Mouse (Mus musculus) embryonic facial prominence, embryonic 14.5 days (tissue): ENCODE measurements around the gene Cers1. TPM values are rescaled to one million over a fixed set of nuclear protein-coding genes. Genes with fewer than 3 reads are reported as not detected.
A peak's percentile ranks its signal among the peaks of the same experiment; 100 is the strongest.

Experiments
- ATAC-seq: fragments of 200-750 bp; cut with Nextera tagmentation; 2 replicates; pipeline ENCODE4 v1.8.0; 2017; ENCODE audit warnings: low read depth, moderate number of reproducible peaks, moderate TSS enrichment
- DNase-seq: peaks from one replicate; pipeline ENCODE4 v3.0.0-alpha.2; 2015; ENCODE audit warnings: low spot score
- H3K27ac ChIP-seq: fragments of 300-500 bp; sonication (generic); replicated peaks from 2 replicates; pipeline ENCODE4 v1.5.1; 2014; ENCODE audit warnings: low read depth, mild to moderate bottlenecking, low read length, moderate library complexity
- H3K27me3 ChIP-seq: fragments of 300-500 bp; sonication (generic); replicated peaks from 2 replicates; pipeline ENCODE4 v1.6.1; 2014; ENCODE audit warnings: low read length; ENCODE audit not compliant: control insufficient read depth, insufficient read depth
- H3K36me3 ChIP-seq: fragments of 300-500 bp; sonication (generic); 2 replicates; pipeline ENCODE4 v1.6.1; 2014; ENCODE audit warnings: low read length, mixed read lengths; ENCODE audit not compliant: control insufficient read depth, insufficient read depth
- H3K4me1 ChIP-seq: fragments of 300-500 bp; sonication (generic); 2 replicates; pipeline ENCODE4 v1.6.1; 2014; ENCODE audit warnings: antibody characterized with exemption, low read length; ENCODE audit not compliant: control insufficient read depth, insufficient read depth
- H3K4me2 ChIP-seq: fragments of 300-500 bp; sonication (generic); 2 replicates; pipeline ENCODE4 v1.6.1; 2014; ENCODE audit warnings: low read depth, mild to moderate bottlenecking, low read length, moderate library complexity, mixed read lengths
- H3K4me3 ChIP-seq: fragments of 300-500 bp; sonication (generic); 2 replicates; pipeline ENCODE4 v1.5.1; 2014; ENCODE audit warnings: low read depth, mild to moderate bottlenecking, low read length
- H3K9ac ChIP-seq: fragments of 300-500 bp; sonication (generic); 2 replicates; pipeline ENCODE4 v1.6.1; 2014; ENCODE audit warnings: low read depth, mild to moderate bottlenecking, low read length, moderate library complexity, mixed read lengths
- H3K9me3 ChIP-seq: fragments of 300-500 bp; sonication (generic); 2 replicates; pipeline ENCODE4 v1.6.1; 2016; ENCODE audit warnings: low read length; ENCODE audit not compliant: control insufficient read depth
- WGBS: fragments of 180-500 bp; shearing (Covaris S2); extraction: QIAGEN DNeasy Blood & Tissue Kit; methylation state at CpG from one replicate; pipeline ENCODE4 v1.1.7; 2014; 5-methylcytosine and 5-hydroxymethylcytosine counted together
- polyA plus RNA-seq: library from polyadenylated mRNA; unstranded; fragments of >200 nt; fragmentation: Nextera tagmentation; extraction: Ambion mirVana; gene quantifications from 2 replicates; pipeline ENCODE4 v1.2.1, GENCODE M21; 2014

Cers1 gene
- polyA plus RNA-seq, 1 experiment from 2014 or later: 10.0 TPM

DNA sequence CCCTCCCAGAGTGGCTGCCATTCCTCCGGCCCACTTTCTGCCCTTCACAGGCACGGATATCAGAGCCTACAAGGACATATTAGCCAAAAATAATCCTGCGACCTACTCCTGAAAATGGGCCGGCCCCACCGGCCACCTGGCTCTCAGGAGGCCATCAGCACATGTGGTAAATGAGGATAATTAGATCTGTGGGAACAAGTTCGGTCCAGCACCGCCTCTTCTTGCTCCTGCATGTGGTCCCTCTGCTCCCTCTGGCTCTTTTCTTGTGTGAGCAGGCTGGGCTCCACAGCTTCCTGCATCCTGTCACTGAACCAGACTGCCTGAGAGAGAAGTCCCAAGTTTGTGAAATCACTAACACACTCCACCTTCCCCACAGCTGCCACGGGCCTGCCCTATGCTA, 36.3 kb upstream of the Cers1 start:
- H3K4me2 ChIP-seq: no peak overlapping the region
- 34% methylated on average over 7 of the region's 8 CpGs for WGBS
- no peak overlapping the region for H3K4me3 ChIP-seq
- ATAC-seq (no peak), DNase-seq (no peak)
- H3K4me1 ChIP-seq: no peaks in the 10 kb centered on the region
- H3K36me3 ChIP-seq: no peaks in the 10 kb centered on the region
- no peaks in the 10 kb centered on the region for H3K27me3 ChIP-seq
- H3K9ac ChIP-seq: no peak overlapping the region
- no peak overlapping the region for H3K27ac ChIP-seq
- no peaks in the 10 kb centered on the region; the same call in 1 of the 2 replicates for H3K9me3 ChIP-seq

GRCm38 (mm10) chr8:70281001-70281400, 34.6 kb upstream of the Cers1 start:
- Histone ChIP-seq H3K4me3 (no peak overlapping the region), H3K27me3 (no peaks in the 10 kb centered on the region), H3K27ac (no peak overlapping the region), H3K4me2 (no peak overlapping the region), H3K9ac (no peak overlapping the region), H3K9me3 (no peaks in the 10 kb centered on the region), H3K36me3 (peaks cover 11% of the 10 kb centered on the region), H3K4me1 (no peaks in the 10 kb centered on the region)
- no peak for ATAC-seq
- WGBS: 42% methylated on average over 3 of the region's 3 CpGs
- no peak for DNase-seq

- peak within 1 kb of the TSS; percentile 72 for H3K27ac ChIP-seq
- peaks cover 28% of the 10 kb centered on the region for H3K36me3 ChIP-seq
- H3K9ac ChIP-seq: peak within 1 kb of the TSS; percentile 82
- no peaks in the 10 kb centered on the region for H3K9me3 ChIP-seq
- ATAC-seq: peak; percentile 91
- H3K4me3 ChIP-seq: peak within 1 kb of the TSS; percentile 74
- H3K4me1 ChIP-seq: no peaks in the 10 kb centered on the region
- H3K27me3 ChIP-seq: no peaks in the 10 kb centered on the region
- 1% methylated on average over 35 of the region's 36 CpGs for WGBS
- peak within 1 kb of the TSS; percentile 70 for H3K4me2 ChIP-seq
- peak; percentile 93 for DNase-seq
Observed at GRCm38 (mm10) chr8:70282603-70283135, 32.9 kb upstream of the Cers1 start, which contains the start of gene Homer3. Gene Homer3 (plus strand): TSS chr8:70282827.

- peak overlapping the region; percentile 72 for H3K27ac ChIP-seq
- H3K36me3 ChIP-seq: peaks cover 33% of the 10 kb centered on the region
- no peaks in the 10 kb centered on the region for H3K4me1 ChIP-seq
- H3K9me3 ChIP-seq: no peaks in the 10 kb centered on the region
- H3K4me3 ChIP-seq: peak overlapping the region; percentile 74
- H3K4me2 ChIP-seq: peak overlapping the region; percentile 70
- ATAC-seq (peak; percentile 69), DNase-seq (peak; percentile 19)
- H3K27me3 ChIP-seq: no peaks in the 10 kb centered on the region
- WGBS: 0% methylated on average over 29 of the region's 55 CpGs
- H3K9ac ChIP-seq: peak overlapping the region; percentile 82
Observed at GRCm38 (mm10) chr8:70283136-70284077, 32.2 kb upstream of the Cers1 start.

- DNase-seq (no peak), ATAC-seq (no peak)
- Histone ChIP-seq H3K4me2 (peak overlapping the region; percentile 70), H3K36me3 (peaks cover 36% of the 10 kb centered on the region), H3K9ac (no peak overlapping the region), H3K27me3 (no peaks in the 10 kb centered on the region), H3K9me3 (no peaks in the 10 kb centered on the region), H3K4me3 (no peak overlapping the region), H3K27ac (no peak overlapping the region), H3K4me1 (no peaks in the 10 kb centered on the region)
- whole genome bisulfite sequencing: 88% methylated on average over 5 of the region's 5 CpGs
Observed at GRCm38 (mm10) chr8:70284421-70284820, 31.2 kb upstream of the Cers1 start.

GRCm38 (mm10) chr8:70285304-70285703, 30.3 kb upstream of the Cers1 start:
- H3K27me3 ChIP-seq: no peaks in the 10 kb centered on the region
- no peak for ATAC-seq
- WGBS: 97% methylated on average over 15 of the region's 15 CpGs

DNA sequence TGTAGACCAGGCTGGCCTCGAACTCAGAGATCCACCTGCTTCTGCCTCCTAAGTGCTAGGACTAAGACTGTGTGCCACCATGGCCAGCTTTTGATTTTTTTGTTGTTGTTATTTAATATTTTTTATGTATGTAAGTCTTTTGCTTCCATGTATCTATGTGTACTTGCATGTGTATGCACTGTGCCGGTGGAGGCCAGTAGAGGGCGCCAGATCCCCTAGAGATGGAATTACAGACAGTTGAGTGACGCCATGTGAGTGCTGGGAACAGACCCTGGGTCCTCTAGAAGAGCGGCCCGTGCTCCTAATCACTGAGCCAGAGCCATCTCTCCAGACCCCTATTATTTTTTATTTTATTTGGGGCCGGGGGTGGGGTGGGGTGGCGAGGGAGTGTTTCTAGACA, 28.8 kb upstream of the Cers1 start:
- Histone ChIP-seq H3K9me3 (no peaks in the 10 kb centered on the region), H3K4me3 (no peak overlapping the region), H3K9ac (no peak overlapping the region), H3K27me3 (no peaks in the 10 kb centered on the region), H3K4me1 (no peaks in the 10 kb centered on the region), H3K4me2 (no peak overlapping the region), H3K27ac (no peak overlapping the region), H3K36me3 (peaks cover 54% of the 10 kb centered on the region)
- ATAC-seq (no peak), DNase-seq (no peak)
- WGBS: 87% methylated on average over 8 of the region's 8 CpGs

More at GRCm38 (mm10) chr8:70285304-70285703, 30.3 kb upstream of the Cers1 start:
- no peak overlapping the region for H3K4me2 ChIP-seq
- H3K4me3 ChIP-seq: no peak overlapping the region
- H3K9me3 ChIP-seq: no peaks in the 10 kb centered on the region
- H3K27ac ChIP-seq: no peak overlapping the region
- H3K4me1 ChIP-seq: no peaks in the 10 kb centered on the region
- no peak overlapping the region for H3K9ac ChIP-seq
- peaks cover 40% of the 10 kb centered on the region for H3K36me3 ChIP-seq
- no peak for DNase-seq

GRCm38 (mm10) chr8:70293988-70294405, 21.6 kb upstream of the Cers1 start:
- peaks cover 88% of the 10 kb centered on the region for H3K36me3 ChIP-seq
- H3K27me3 ChIP-seq: no peaks in the 10 kb centered on the region
- peak overlapping the region; percentile 61; the same call in 1 of the 2 replicates for H3K27ac ChIP-seq
- H3K4me2 ChIP-seq: no peak overlapping the region
- H3K4me1 ChIP-seq: 0 out of 2 replicates have a peak, but pooled peaks cover 3% of the 10 kb centered on the region
- 60% methylated on average over 5 of the region's 5 CpGs for WGBS
- peak; percentile 16; the same call in 1 of the 2 replicates for ATAC-seq
- no peak overlapping the region for H3K9ac ChIP-seq
- no peaks in the 10 kb centered on the region for H3K9me3 ChIP-seq
- peak; percentile 75 for DNase-seq
- no peak overlapping the region for H3K4me3 ChIP-seq
